Mouse (Mus musculus): ENCODE measurements around the gene Tmem143. TPM values are rescaled to one million over a fixed set of nuclear protein-coding genes. Genes with fewer than 3 reads are reported as not detected.
"Not testable (repeated sequence)": the region's sequence is repeated elsewhere in the genome, so short reads cannot be mapped to it uniquely, and the experiment has no call there.

The Tmem143 gene
- polyA plus RNA-seq, 1 experiment: 24.3 TPM

DNA sequence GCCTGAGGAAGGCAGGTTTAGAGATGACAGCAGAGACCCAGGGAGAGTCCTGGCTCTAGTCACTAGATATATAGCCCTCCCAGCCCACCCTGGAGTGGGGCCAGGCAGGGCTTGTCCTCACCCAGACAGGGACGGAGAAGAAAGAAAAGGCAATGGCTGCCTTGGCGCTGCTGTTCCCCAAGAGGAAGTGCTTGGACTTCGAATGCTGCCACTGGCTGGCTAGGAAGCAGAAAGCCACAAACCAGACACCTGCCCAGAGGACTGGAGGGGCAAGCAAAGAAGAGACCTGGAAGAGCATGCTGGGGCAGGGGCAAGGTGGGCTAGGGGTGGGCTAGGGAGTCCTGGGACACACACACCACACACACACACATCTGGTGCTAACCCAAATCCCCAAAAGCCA, 9.5 kb upstream of the Tmem143 start:
- no peak for DNase-seq (ENCODE audit: low spot score)

- DNase-seq (ENCODE audit: low spot score): no peak
These were observed 4.1 kb upstream of the Tmem143 start for GRCm38 (mm10) chr7:45892651-45893050.

DNA sequence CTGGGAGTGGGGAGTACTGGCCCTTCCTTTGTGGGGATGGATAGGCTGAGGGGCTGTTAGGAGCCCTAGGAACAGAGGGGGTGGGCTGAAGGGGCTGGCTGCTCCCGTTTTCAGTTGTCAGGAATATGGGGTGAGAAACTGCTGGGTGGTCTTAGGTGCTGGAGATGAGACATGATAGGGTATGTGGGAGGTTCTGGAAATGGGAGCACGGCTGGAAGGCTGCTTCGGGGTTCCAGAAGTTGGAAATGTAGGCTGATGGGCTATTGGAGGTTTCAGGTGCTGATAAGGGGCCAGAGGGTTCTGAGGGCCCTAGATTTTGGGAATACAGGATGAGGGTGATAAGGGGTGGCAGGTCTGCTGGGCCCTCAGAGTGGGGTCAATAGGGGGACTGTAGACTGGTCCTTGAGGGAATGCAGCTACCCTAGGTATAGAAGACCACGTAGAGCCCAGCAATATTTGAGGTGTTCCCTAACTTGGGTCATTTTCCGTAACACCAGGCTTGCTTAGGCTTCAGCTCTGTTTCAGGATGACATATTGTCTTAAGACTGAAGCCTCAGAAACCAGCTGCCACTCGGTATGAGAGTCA, 717 bp upstream of the Tmem143 start:
- no peak for DNase-seq (ENCODE audit: low spot score)

GRCm38 (mm10) chr7:45897258-45897757, 567 bp downstream of the Tmem143 start:
- DNase-seq (ENCODE audit: low spot score): peak; percentile 46

DNA sequence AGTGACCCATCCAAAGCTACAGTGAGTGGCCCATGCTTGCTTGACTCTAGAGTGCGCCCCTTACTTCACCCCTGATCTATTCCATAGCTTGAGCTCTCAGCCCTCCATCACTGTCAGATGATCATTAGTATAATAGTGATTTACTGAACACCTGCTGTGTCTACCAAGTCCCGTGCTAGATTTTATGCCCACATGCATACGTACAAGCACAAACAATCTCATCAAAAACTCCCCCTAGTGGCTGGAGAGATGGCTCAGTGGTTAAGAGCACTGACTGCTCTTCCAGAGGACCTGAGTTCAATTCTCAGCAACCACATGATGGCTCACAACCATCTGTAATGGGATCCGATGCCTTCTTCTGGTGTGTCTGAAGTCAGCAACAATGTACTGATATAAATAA, 1.4 kb downstream of the Tmem143 start:
- not testable (repeated sequence) for DNase-seq (ENCODE audit: low spot score)

DNA sequence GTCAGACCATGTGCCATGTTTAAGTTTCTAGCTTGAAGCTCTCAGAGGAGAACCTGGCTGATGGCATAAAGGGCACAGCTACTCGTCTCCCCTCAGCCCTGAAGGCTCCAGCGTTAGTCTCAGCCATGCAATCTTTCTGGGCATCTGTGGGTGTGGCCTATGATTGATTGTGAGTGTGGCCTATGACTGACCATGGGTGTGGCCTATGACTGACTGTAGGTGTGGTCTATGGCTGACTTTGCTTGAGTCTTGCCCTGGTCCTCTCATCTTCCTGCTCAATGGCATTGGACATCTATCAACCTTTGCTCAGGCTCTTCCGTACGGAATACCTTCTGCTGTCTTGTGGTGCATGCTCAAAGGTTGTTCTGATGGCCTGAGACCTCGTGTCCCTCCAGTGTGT, 4.8 kb downstream of the Tmem143 start:
- no peak for DNase-seq (ENCODE audit: low spot score)

- no peak for DNase-seq (ENCODE audit: low spot score)
These were observed 5.8 kb downstream of the Tmem143 start for GRCm38 (mm10) chr7:45902481-45903002.

DNA sequence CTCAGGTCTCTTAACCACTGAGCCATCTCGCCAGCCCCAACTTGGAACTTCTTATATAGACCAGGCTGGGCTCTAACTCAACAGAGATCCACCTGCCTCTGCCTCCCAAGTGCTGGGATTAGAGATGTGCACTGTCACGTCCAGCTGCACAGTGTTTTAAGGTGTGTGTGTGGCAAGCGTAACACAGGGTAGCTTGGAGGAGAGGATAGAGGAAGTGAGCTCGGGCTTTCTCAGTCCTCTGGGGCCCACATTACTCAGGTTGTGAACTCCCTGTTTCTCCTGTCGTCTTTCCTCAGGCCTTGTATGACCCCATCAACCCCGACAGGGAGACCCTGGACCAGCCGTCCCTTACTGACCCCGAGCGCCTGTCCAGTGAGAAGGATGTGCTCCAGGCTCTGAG, 9.9 kb downstream of the Tmem143 start:
- no peak for DNase-seq (ENCODE audit: low spot score)

DNA sequence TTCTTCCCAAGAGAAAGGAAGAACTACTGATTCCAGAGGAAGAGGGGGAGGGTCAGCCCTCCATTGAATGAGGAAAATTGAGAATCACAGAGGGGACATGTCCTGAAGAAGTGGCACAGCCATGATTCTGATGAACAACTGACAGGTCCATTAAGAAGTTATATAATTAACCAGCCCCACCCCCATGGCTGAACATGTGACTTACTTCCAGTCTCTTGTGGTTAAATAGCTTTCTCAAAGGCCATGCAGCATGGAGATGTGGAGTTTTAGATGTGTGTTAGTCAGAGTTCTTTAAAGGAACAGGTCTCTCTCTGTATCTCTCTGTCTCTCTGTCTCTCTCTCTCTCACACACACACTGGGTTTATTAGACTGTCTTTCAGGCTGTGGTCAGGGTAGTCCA, 11.6 kb downstream of the Tmem143 start:
- DNase-seq (ENCODE audit: low spot score): no peak

- no peak for DNase-seq (ENCODE audit: low spot score)
These were observed 12.4 kb downstream of the Tmem143 start for GRCm38 (mm10) chr7:45909145-45909544.

GRCm38 (mm10) chr7:45914067-45914466, 17.3 kb downstream of the Tmem143 start:
- no peak for DNase-seq (ENCODE audit: low spot score)

DNA sequence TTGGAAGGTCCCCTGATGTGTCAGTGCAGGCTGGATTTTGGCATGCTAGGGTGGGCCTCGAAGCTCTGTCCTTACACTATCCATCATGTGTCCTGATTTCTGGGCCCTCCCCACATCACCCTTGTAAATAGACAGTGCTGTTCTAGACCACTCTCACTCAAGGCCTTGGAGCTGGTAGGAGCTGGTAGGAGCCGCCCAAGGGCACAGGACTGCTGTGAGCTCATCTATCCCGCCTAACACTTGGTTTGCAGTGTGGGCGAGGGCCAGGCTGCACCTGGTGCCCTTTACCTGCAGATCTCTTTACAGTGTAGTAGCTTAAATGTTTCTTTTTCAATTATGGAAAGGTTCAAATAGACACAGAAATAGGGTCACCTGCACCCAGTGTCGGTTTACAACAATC, 18.3 kb downstream of the Tmem143 start:
- no peak for DNase-seq (ENCODE audit: low spot score)

- DNase-seq (ENCODE audit: low spot score): no peak
These were observed 19.6 kb downstream of the Tmem143 start for GRCm38 (mm10) chr7:45916056-45917003.

DNA sequence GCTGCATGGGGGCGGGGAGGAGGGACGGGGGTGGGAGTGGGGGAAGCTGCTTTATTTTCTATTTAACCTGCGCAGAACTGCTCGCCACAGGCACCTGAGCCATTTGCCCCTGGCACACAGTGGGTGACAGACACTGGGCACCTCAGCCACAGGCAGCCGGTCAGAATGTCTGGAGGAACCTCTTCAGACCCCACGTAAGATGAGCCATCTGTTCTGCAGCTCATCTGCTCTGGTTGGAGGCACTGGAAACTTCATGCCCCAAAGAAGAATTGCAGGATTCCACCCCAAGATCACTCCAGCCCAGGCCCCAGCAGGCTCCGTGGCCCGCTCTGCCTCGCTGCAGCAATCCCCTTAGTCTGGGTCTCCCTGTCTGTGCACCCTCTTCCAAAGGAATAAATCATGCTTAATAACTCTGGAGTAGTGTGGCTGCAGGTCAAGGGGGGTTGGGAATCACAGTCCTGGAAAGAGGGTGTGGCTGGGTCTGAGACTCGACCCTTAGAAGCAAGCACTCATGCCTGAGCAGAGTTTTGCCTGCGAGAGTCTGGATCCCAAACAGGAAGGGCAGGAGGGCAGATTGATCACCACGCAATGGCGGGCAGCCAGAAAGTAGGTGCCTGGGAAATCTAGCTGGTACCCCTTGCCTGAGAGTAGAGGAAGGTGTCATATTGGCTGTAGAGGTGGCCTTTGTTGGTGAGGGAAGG, 20.4 kb downstream of the Tmem143 start:
- no peak for DNase-seq (ENCODE audit: low spot score)

GRCm38 (mm10) chr7:45917926-45918325, 21.2 kb downstream of the Tmem143 start:
- DNase-seq (ENCODE audit: low spot score): no peak

- DNase-seq (ENCODE audit: low spot score): no peak
These were observed 22.4 kb downstream of the Tmem143 start for GRCm38 (mm10) chr7:45919083-45919671.

- DNase-seq (ENCODE audit: low spot score): no peak
These were observed 23.0 kb downstream of the Tmem143 start for GRCm38 (mm10) chr7:45919761-45920160.

- DNase-seq (ENCODE audit: low spot score): no peak
These were observed 24.0 kb downstream of the Tmem143 start for GRCm38 (mm10) chr7:45920583-45921241.

DNA sequence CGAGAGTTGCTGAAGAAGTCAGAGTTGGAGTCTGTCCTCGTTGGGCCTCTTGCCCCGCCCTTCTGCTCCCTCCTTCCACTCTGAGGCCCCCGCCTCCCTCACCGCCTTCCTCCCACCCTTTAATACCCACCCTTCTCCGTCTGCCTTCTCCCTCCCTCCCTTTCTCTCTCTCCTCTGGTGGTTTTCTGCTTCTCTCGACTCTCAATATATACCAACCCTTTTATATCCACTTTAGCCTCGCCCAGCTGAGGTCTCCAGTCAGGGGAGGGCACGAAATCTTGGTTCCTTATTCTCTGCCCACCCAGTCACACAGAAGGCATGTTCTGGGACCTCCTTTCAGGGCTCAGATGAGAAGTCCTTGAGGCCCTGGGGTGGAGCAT, 24.5 kb downstream of the Tmem143 start, which contains the start of gene Emp3:
TSS of gene Emp3 (minus strand) at position 163 of the 380 bp plus-strand sequence.
- DNase-seq (ENCODE audit: low spot score): no peak

GRCm38 (mm10) chr7:45921950-45922600, 25.3 kb downstream of the Tmem143 start:
- no peak for DNase-seq (ENCODE audit: low spot score)

Measured in urinary bladder, adult 2 months (tissue).